Mouse (Mus musculus) adrenal gland, postnatal 36 days (tissue): ENCODE measurements around the gene Ankrd23. TPM values are rescaled to one million over a fixed set of nuclear protein-coding genes. Genes with fewer than 3 reads are reported as not detected.

Experiments
- DNase-seq, 2 experiments: peaks; one replicate each; pipeline ENCODE4 v3.0.0; 2021; ENCODE audit warnings: mixed read lengths in 1 of 2
- microRNA-seq: library from miRNA; unstranded; fragments of <30 nt; microRNA quantifications from one replicate; pipeline ENCODE4 v1.2.0, GENCODE M21; 2021
- total RNA-seq, 2 experiments: library from RNA; stranded (reverse); gene quantifications; 2 replicates each; pipeline ENCODE4 v1.2.3; 2021

The Ankrd23 gene
- total RNA-seq, 2 experiments from 2014 or later = 6.4 to 8.1 TPM

GRCm38 (mm10) chr1:36519626-36520025, 17.1 kb downstream of the Ankrd23 start:
- DNase-seq = no peak

- DNase-seq = no peak
Measured at GRCm38 (mm10) chr1:36518259-36518658, 18.4 kb downstream of the Ankrd23 start.

- peak; percentile 41 to 45 for DNase-seq
Measured at GRCm38 (mm10) chr1:36513718-36514117, 23.0 kb downstream of the Ankrd23 start.

GRCm38 (mm10) chr1:36513310-36513709, 23.4 kb downstream of the Ankrd23 start:
- no peak for DNase-seq

GRCm38 (mm10) chr1:36512966-36513280, 23.8 kb downstream of the Ankrd23 start:
- DNase-seq = no peak

GRCm38 (mm10) chr1:36512089-36512965, 24.4 kb downstream of the Ankrd23 start:
- peak; percentile 62 to 72 for DNase-seq

- peak; percentile 100 for DNase-seq
Measured at GRCm38 (mm10) chr1:36511289-36512021, 25.2 kb downstream of the Ankrd23 start, which contains the start of gene Cnnm3. TSS of gene Cnnm3 (plus strand) at chr1:36511867.

GRCm38 (mm10) chr1:36508238-36508637, 28.4 kb downstream of the Ankrd23 start:
- DNase-seq = no peak

- DNase-seq = peak; percentile 73 to 80
Measured at GRCm38 (mm10) chr1:36501261-36501660, 35.4 kb downstream of the Ankrd23 start.

GRCm38 (mm10) chr1:36497312-36497711, 39.4 kb downstream of the Ankrd23 start:
- no peak for DNase-seq

- DNase-seq = peak; percentile 27 to 44
Measured at GRCm38 (mm10) chr1:36496719-36497118, 40.0 kb downstream of the Ankrd23 start.

- DNase-seq = no peak
Measured at GRCm38 (mm10) chr1:36493299-36493698, 43.4 kb downstream of the Ankrd23 start.

GRCm38 (mm10) chr1:36492416-36493139, 44.1 kb downstream of the Ankrd23 start:
- peak; percentile 42 to 60 for DNase-seq

GRCm38 (mm10) chr1:36489661-36490060, 47.0 kb downstream of the Ankrd23 start:
- no peak for DNase-seq

GRCm38 (mm10) chr1:36487111-36487510, 49.6 kb downstream of the Ankrd23 start:
- no peak for DNase-seq

- no peak for DNase-seq
Measured at GRCm38 (mm10) chr1:36485080-36485479, 51.6 kb downstream of the Ankrd23 start.

GRCm38 (mm10) chr1:36483825-36484224, 52.9 kb downstream of the Ankrd23 start:
- no peak for DNase-seq

Small RNAs within 50 kb of the gene (microRNA-seq; reads per million reads assigned to microRNA genes)
- not detected for gene Gm47280

Other genes with a start within 250 kb of the Ankrd23 start
- 1 to 10 TPM; 4.2 to 6.9 TPM for gene Arid5a, start 229.2 kb downstream of the Ankrd23 start, total RNA-seq
- 100 to 1,000 TPM; 105 to 113 TPM for gene Kansl3, start 167.7 kb downstream of the Ankrd23 start, total RNA-seq
- gene Fer1l5, start 164.6 kb downstream of the Ankrd23 start, total RNA-seq = under 1 TPM; 0.16 to 0.20 TPM
- gene Lman2l, start 91.6 kb downstream of the Ankrd23 start, total RNA-seq = 10 to 100 TPM; 36.4 to 52.2 TPM
- 1 to 10 TPM; 3.9 to 4.9 TPM for gene Cnnm4, start 65.3 kb downstream of the Ankrd23 start, total RNA-seq
- 10 to 100 TPM; 21.5 to 34.2 TPM for gene Cnnm3, start 25.0 kb downstream of the Ankrd23 start, total RNA-seq
- under 1 TPM in 1 of 2 experiments, not detected in 1; 0.49 TPM for gene Gm42417, start 2.5 kb upstream of the Ankrd23 start, total RNA-seq
- 10 to 100 TPM; 11.3 to 12.6 TPM for gene Ankrd39, start 10.6 kb upstream of the Ankrd23 start, total RNA-seq
- 10 to 100 TPM; 18.6 to 19.5 TPM for gene Sema4c, start 21.5 kb upstream of the Ankrd23 start, total RNA-seq
- under 1 TPM; 0.36 to 0.40 TPM for gene Fam178b, start 146.3 kb upstream of the Ankrd23 start, total RNA-seq
- gene Cox5b, start 154.6 kb upstream of the Ankrd23 start, total RNA-seq = 100 to 1,000 TPM; 841 to 851 TPM
- not detected for gene 4933424G06Rik, start 173.3 kb upstream of the Ankrd23 start, total RNA-seq
- 100 to 1,000 TPM; 136 to 141 TPM for gene Actr1b, start 177.5 kb upstream of the Ankrd23 start, total RNA-seq
- gene Zap70, start 224.9 kb upstream of the Ankrd23 start, total RNA-seq = under 1 TPM; 0.53 to 0.56 TPM